Mouse (Mus musculus) adrenal gland, adult (tissue): Measurements from ENCODE around the gene Ppil4.
A peak's percentile ranks its signal among the peaks of the same experiment; 100 is the strongest.

ENCODE experiments used
- DNase-seq, 2 experiments: peaks; one replicate each; pipeline ENCODE4 v3.0.0; 2022 to 2023; ENCODE audit warnings: low spot score in 1 of 2; ENCODE audit not compliant: inconsistent age in 2 of 2

The Ppil4 gene

GRCm38 (mm10) chr10:7821981-7822380 lies 29.3 kb downstream of the Ppil4 start:
- no peak for DNase-seq

- no peak for DNase-seq
Measured at GRCm38 (mm10) chr10:7824663-7825280, 32.1 kb downstream of the Ppil4 start.

- no peak for DNase-seq
Measured at GRCm38 (mm10) chr10:7825281-7825665, 32.6 kb downstream of the Ppil4 start.

GRCm38 (mm10) chr10:7826106-7826505 lies 33.4 kb downstream of the Ppil4 start:
- DNase-seq, result no peak

GRCm38 (mm10) chr10:7832171-7832676 lies 39.5 kb downstream of the Ppil4 start, which contains the start of gene Zc3h12d:
TSS of gene Zc3h12d (plus strand) at chr10:7832470.
- peak; percentile 20 to 59 for DNase-seq

- DNase-seq, result no peak
Measured at GRCm38 (mm10) chr10:7833377-7834165, 40.9 kb downstream of the Ppil4 start.

DNA sequence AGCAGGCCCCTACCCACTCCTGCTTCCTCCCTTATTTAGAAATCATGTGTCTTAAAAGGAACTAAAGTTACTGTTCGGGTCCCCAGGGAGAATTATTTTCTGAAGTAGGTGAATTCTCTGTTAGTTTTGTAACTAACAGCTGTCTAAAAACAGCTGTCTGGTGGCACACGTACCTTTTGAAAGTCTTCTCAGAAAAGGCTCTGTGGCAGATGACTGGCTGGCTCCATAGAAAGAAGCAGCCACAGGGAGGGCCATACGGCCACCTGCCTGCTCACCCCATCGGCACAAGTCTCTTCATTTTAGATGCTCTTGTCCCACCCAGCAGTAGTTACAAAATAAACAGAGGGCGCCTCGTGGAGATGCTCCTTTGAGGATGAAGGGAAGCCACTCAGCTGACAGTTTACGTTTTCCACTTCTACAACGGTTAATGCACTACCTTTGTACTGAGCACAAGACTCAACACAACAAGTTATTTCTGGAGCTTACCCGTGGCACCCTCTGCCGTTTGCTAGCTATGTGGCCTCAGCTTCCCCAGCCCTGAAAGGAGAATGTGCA lies 42.1 kb downstream of the Ppil4 start:
- no peak for DNase-seq

DNA sequence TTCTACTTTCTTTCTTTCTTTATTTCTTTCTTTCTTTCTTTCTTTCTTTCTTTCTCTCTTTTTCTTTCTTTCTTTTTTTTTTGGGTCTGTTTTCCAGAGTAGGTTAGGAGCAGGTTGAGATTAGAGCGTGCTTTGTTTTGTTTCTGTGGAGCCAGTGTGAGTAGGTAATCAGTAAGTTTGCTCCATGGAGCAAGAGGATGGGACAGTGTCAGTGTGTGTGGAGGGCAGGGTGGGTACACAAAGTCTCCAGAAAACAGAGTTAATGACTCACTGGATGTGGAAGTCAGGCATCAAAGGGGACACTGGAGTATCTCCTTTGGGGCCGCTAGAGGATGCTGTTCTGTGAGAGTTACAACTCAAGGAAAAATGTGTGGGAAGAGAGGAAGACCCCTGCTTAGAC lies 44.2 kb downstream of the Ppil4 start:
- no peak for DNase-seq

GRCm38 (mm10) chr10:7837446-7837845 lies 44.8 kb downstream of the Ppil4 start:
- DNase-seq, result no peak

DNA sequence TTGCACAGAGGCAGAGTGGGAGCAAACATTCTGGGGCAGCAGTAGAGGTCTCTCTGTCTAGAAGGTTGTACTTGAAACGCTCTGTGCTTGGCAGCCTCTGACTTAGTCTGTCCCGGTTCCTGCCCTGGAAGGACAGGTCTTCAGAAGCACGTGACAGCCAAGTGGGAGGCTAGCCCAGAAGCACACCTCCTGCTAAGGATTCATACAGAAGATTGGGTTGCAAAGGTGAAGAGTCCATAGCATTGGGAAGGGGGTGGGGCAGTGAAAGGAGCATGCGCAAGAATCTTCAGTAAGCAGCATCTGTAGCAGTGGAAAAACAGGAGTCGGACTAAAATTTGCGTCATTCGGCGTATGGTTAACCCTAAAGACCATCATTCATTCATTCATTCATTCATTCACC lies 45.3 kb downstream of the Ppil4 start:
- DNase-seq, result no peak

GRCm38 (mm10) chr10:7838874-7839421 lies 46.3 kb downstream of the Ppil4 start:
- DNase-seq, result no peak

GRCm38 (mm10) chr10:7839551-7840352 lies 47.1 kb downstream of the Ppil4 start:
- peak; percentile 8 to 58 for DNase-seq

GRCm38 (mm10) chr10:7840353-7840733 lies 47.7 kb downstream of the Ppil4 start:
- DNase-seq, result no peak

DNA sequence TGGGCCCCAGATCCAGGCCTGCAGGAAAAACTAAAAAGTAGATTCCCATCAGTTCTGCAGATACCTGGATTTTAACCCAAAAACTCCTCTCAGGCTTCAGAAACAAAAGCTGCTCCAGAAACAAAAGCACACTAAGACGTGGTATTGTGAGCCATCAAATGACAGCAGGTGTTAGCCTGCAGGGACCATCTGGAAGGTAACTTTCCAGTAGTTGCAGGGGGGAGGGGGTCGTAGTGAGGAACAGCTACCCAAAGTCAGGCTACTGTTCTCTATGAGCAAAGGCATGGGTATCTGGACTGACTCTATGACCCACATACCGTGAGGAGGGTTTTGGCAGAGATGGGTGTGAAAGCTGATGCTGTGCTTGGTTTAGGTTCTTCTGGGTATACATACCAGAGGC lies 48.1 kb downstream of the Ppil4 start:
- DNase-seq, result no peak

- peak; percentile 67 to 92 for DNase-seq
Measured at GRCm38 (mm10) chr10:7841571-7842080, 48.9 kb downstream of the Ppil4 start.

- DNase-seq, result no peak
Measured at GRCm38 (mm10) chr10:7843181-7843580, 50.5 kb downstream of the Ppil4 start.

DNA sequence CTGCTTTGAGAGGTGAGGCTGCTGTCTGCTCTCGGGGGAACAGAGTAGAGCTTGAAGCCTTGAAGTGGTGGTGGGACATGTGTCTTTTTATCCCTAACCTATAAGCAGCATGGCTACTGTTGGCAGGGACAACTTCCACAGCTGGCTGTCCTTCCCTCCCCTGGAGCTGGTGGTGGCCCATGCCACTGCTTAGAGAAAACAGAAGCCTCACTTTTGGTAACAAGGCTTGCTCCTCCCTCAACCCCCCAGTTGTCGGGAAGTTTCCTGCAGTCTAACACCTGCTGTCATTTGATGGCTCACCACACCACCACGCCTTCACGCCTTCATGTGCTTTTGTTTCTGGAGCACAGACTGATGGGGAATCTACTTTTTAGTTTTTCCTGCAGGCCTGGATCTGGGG lies 51.5 kb downstream of the Ppil4 start:
- no peak for DNase-seq

GRCm38 (mm10) chr10:7845136-7845535 lies 52.4 kb downstream of the Ppil4 start:
- DNase-seq, result no peak

DNA sequence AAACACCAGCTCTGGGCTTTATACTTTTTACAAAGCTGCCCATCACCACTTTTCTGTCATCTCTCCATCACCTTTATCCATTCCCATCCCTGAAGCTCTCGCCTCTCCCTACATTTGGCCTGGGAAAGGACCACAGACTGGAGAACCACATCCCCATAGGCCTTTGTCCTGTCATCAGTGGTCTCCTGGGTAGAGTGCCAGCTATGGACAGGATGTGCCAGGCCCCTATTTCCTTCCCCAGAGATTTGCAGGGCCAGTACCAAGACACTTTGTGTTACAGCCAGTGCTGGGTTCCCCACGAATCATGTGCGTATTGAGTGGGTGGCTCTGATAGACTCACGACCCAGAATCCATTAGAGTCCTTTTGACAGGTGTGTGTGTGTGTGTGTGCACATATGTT lies 53.3 kb downstream of the Ppil4 start:
- DNase-seq, result no peak

DNA sequence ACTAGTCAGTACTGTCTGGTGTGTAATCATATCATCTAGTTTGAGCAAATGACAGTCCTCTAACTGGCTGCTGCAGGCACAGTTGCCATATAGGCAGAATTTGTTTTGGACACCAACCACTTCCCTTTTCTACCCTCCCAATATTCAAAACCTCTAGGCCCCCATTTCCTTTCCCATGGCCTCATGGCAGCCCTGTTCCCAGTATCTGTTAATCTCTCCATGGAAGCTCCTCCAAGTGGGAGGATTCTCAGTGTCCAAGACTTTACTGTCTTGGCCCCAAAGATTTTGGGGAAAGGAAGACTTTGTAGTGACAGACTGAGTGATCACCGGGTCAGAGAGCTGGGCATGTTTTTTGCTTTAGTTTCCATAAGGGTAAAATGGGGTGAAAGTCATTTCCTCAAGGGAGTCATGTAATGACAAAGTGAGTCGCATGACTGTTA lies 54.5 kb downstream of the Ppil4 start:
- no peak for DNase-seq

DNA sequence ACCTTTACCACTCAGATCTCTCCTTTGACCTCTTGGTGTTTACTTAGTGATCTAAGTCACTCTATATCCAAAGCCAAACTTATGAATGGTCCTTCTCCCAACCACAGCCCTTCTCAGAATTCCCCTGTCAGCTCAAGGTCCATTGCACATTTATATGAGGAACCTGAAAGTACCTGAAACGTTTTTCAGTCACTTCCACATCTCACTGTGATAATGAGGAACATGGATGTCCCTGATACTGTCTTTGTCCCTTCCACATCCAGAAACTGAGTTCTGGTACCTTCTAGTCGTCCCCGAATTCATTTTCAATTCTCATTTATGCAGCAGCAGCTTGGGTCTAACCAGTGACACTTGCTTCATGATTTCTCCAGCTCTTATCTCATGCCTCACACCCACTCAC lies 59.2 kb downstream of the Ppil4 start:
- no peak for DNase-seq
